Mouse (Mus musculus) G1E-ER4 (cell line): ENCODE measurements around the gene Skint7. TPM values are rescaled to one million over a fixed set of nuclear protein-coding genes. Genes with fewer than 3 reads are reported as not detected.

Experiments used
- GATA1 ChIP-seq: IDR thresholded peaks from one replicate; pipeline ENCODE4 v1.8.0; 2012; ENCODE audit warnings: low read length, inconsistent platforms
- polyA plus RNA-seq: library from polyadenylated mRNA; stranded (reverse); fragments of >175 nt; gene quantifications from 2 replicates; pipeline ENCODE4 v1.2.3, GENCODE M21; 2012

Skint7 gene
- not detected in 2 replicates for polyA plus RNA-seq

DNA sequence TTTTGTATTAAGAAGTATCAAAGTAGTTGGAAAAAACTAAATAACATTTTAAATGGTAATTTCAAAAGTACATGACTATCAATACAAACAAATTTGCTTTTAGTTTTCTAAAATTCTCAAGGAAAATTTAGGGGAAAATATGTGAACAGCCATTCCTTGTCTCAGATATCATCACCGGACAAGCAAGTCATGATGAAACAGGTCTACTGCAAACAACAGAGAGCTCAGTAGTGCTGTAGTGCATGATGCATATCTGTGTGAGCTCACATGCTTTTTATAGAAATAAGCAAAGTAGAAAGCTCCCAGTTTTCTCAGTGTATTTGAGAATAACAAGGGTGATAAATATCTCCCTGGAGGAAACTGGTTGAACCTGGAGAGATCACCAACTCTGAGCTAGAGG is at the start of gene Skint7:
Gene Skint7 (plus strand): TSS at position 301 of the 400 bp plus-strand sequence.
- TF ChIP-seq GATA1 = no peak

DNA sequence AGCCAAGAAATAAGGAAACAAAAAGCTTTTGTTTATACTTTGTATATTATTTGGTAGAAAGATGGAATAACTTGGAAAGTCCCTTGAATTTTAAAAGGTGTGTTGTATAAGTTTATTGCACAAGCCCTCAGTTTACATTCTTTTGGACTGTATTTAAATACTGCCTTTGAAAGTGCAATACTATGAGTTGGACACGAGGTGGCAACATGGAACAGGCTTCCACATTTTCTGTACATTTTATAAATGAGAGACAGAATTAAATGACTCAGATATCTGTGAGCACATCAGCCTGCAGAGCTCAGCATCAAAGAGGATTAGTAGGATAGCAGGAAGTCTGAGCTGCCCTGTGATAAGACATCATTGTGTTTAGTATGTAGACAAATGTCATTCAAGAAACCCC is 11.4 kb upstream of the Skint7 start:
- TF ChIP-seq GATA1 = no peak

GRCm38 (mm10) chr4:111963669-111964068 is 9.1 kb upstream of the Skint7 start:
- no peak for TF ChIP-seq GATA1

- TF ChIP-seq GATA1 = no peak
Measured at GRCm38 (mm10) chr4:112005969-112006368, 33.2 kb downstream of the Skint7 start, which contains the start of gene Skint1. Gene Skint1, plus strand, starts transcription at chr4:112006269.

Other genes starting within 250 kb of the Skint7 start
- not detected in 2 replicates for gene Slc5a9, start 70.0 kb upstream of the Skint7 start, polyA plus RNA-seq
- gene Skint8, start 53.5 kb upstream of the Skint7 start, polyA plus RNA-seq = not detected in 2 replicates
- gene Skint1, start 33.3 kb downstream of the Skint7 start, polyA plus RNA-seq = not detected in 2 replicates
- not detected in 2 replicates for gene Skint4, start 99.1 kb downstream of the Skint7 start, polyA plus RNA-seq